Mouse (Mus musculus): ENCODE data around the gene Akap12. TPM values are rescaled to one million over a fixed set of nuclear protein-coding genes. Genes with fewer than 3 reads are reported as not detected.

Akap12 gene
- polyA plus RNA-seq, 1 experiment from 2014 or later, result 30.9 TPM

GRCm38 (mm10) chr10:4341430-4341829 is 75.2 kb downstream of the Akap12 start:
- ATAC-seq (ENCODE audit: low FRiP score, low read depth), result no peak
- no peak overlapping the region for H3K9ac ChIP-seq
- no peaks in the 10 kb centered on the region for H3K9me3 ChIP-seq
- peaks cover 29% of the 10 kb centered on the region for H3K4me1 ChIP-seq
- no peak overlapping the region for H3K27ac ChIP-seq
- H3K4me3 ChIP-seq, result no peak overlapping the region
- H3K27me3 ChIP-seq, result no peaks in the 10 kb centered on the region
- H3K36me3 ChIP-seq, result no peaks in the 10 kb centered on the region
- WGBS, result 9% methylated on average over 2 of the region's 2 CpGs
- H3K4me2 ChIP-seq (replicated peaks), result no peak overlapping the region

DNA sequence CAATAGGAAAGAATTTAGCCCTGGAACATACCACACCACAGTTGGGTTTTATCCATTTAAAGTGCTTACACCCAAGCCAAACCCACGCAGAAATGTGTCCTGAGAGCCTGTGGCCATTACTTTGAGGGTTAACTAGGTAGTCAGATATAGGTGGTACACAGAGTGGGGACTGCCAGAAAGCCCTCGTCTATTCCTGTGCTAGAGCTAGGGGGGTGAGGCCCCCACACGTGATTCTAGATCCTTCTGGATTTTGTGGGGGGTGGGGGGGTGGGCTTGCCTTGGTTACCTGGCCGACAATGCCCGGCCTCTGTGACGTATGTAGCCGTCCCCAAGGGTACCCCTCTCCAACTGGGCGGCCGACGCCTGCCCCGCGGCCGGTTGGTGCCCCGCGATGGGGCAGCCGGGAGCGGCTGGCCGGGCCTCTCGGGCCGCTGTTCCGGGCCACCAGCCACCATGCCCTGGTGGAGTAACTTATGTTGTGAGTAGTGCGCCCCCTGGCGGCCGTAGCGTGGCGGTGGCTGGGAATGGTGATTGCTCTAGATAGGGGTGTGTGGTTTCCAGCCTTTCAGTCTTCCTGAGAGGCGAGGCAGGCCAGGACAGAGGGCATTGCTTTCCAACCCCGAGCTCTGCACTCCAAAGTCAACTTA is 80.4 kb downstream of the Akap12 start:
- Histone ChIP-seq H3K9ac (peak overlapping the region; percentile 48; the same call in 1 of the 2 replicates), H3K27me3 (no peaks in the 10 kb centered on the region), H3K9me3 (no peaks in the 10 kb centered on the region), H3K36me3 (no peaks in the 10 kb centered on the region), H3K4me3 (peak overlapping the region; percentile 42), H3K27ac (no peak overlapping the region), H3K4me2 (replicated peaks) (peak overlapping the region; percentile 69), H3K4me1 (peaks cover 5% of the 10 kb centered on the region; the same call in 1 of the 2 replicates)
- peak; percentile 93 for ATAC-seq (ENCODE audit: low FRiP score, low read depth)
- WGBS, result 4% methylated on average over 28 of the region's 28 CpGs

- Histone ChIP-seq H3K9me3 (no peaks in the 10 kb centered on the region), H3K9ac (no peak overlapping the region), H3K4me3 (peak overlapping the region; percentile 42), H3K4me1 (peaks cover 5% of the 10 kb centered on the region; the same call in 1 of the 2 replicates), H3K4me2 (replicated peaks) (peak overlapping the region; percentile 69), H3K36me3 (no peaks in the 10 kb centered on the region), H3K27ac (no peak overlapping the region), H3K27me3 (no peaks in the 10 kb centered on the region)
- WGBS, result 68% methylated on average over 4 of the region's 4 CpGs
- ATAC-seq (ENCODE audit: low FRiP score, low read depth), result peak; percentile 75
These were observed 80.9 kb downstream of the Akap12 start for GRCm38 (mm10) chr10:4347136-4347492.

DNA sequence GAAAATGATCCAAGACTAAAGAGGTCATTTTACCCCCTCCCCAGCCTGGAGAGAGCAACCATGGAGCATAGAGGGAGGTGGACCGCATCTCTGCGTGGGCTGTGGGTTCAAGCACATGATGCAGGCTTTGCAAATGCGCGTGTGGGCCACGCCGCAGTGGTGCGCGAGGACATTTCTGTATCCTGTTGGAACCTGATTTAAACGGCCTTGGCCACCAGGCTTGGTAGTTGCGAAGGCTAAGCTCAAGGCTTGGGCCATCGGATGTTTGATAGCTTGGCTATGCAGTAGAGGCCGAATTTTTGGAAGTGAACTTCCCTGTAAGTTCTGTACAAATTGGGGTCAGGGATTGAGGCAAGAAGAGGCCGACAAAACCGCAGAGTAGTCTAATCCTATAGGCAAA is 81.4 kb downstream of the Akap12 start:
- H3K27me3 ChIP-seq, result no peaks in the 10 kb centered on the region
- no peaks in the 10 kb centered on the region for H3K9me3 ChIP-seq
- no peak overlapping the region for H3K4me3 ChIP-seq
- 95% methylated on average over 14 of the region's 14 CpGs for WGBS
- H3K36me3 ChIP-seq, result no peaks in the 10 kb centered on the region
- no peak overlapping the region for H3K4me2 ChIP-seq (replicated peaks)
- H3K9ac ChIP-seq, result no peak overlapping the region
- H3K27ac ChIP-seq, result no peak overlapping the region
- ATAC-seq (ENCODE audit: low FRiP score, low read depth), result no peak
- H3K4me1 ChIP-seq, result peaks cover 5% of the 10 kb centered on the region; the same call in 1 of the 2 replicates

DNA sequence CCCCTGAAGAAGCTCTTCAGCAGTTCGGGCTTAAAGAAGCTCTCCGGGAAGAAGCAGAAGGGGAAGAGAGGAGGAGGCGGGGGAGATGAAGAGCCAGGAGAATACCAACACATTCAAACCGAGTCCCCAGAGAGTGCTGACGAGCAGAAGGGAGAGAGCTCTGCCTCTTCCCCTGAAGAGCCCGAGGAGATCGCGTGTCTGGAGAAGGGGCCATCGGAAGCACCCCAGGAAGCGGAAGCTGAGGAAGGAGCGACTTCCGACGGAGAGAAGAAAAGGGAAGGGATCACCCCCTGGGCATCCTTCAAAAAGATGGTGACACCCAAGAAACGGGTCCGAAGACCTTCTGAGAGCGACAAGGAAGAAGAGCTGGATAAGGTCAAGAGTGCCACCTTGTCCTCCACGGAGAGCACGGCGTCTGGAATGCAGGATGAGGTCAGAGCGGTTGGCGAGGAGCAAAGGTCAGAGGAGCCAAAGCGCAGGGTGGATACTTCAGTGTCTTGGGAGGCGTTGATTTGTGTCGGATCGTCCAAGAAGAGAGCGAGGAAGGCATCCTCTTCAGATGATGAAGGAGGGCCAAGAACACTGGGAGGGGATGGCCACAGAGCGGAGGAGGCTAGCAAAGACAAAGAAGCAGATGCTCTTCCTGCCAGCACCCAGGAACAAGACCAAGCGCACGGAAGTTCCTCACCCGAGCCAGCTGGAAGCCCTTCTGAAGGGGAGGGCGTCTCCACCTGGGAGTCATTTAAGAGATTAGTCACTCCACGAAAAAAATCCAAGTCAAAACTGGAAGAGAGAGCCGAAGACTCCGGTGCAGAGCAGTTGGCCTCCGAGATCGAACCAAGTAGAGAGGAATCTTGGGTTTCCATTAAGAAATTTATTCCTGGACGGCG is 88.4 kb downstream of the Akap12 start:
- Histone ChIP-seq H3K9ac (no peak overlapping the region), H3K36me3 (peaks cover 33% of the 10 kb centered on the region), H3K27me3 (no peaks in the 10 kb centered on the region), H3K9me3 (no peaks in the 10 kb centered on the region), H3K4me1 (no peaks in the 10 kb centered on the region), H3K4me2 (replicated peaks) (no peak overlapping the region), H3K4me3 (no peak overlapping the region), H3K27ac (no peak overlapping the region)
- WGBS, result 90% methylated on average over 38 of the region's 38 CpGs
- ATAC-seq (ENCODE audit: low FRiP score, low read depth), result no peak

- no peak for ATAC-seq (ENCODE audit: low FRiP score, low read depth)
- Histone ChIP-seq H3K27ac (no peak overlapping the region), H3K36me3 (peaks cover 33% of the 10 kb centered on the region), H3K9ac (no peak overlapping the region), H3K4me1 (no peaks in the 10 kb centered on the region), H3K4me3 (no peak overlapping the region), H3K27me3 (no peaks in the 10 kb centered on the region), H3K4me2 (replicated peaks) (no peak overlapping the region), H3K9me3 (no peaks in the 10 kb centered on the region)
- WGBS, result 87% methylated on average over 19 of the region's 19 CpGs
These were observed 89.8 kb downstream of the Akap12 start for GRCm38 (mm10) chr10:4355882-4356451.

DNA sequence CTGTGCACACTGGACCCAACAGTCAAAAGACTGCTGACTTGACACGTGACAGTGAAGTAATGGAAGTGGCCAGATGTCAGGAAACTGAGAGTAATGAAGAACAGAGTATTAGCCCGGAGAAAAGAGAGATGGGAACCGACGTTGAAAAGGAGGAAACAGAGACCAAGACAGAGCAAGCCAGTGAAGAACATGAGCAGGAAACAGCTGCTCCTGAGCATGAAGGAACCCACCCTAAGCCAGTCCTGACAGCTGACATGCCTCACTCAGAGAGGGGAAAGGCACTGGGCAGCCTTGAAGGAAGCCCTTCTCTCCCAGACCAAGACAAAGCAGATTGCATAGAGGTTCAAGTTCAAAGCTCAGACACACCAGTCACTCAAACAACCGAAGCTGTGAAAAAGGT is 90.5 kb downstream of the Akap12 start:
- Histone ChIP-seq H3K36me3 (peaks cover 33% of the 10 kb centered on the region), H3K27me3 (no peaks in the 10 kb centered on the region), H3K9me3 (no peaks in the 10 kb centered on the region), H3K9ac (no peak overlapping the region), H3K4me3 (no peak overlapping the region), H3K4me1 (no peaks in the 10 kb centered on the region), H3K4me2 (replicated peaks) (no peak overlapping the region), H3K27ac (no peak overlapping the region)
- 56% methylated on average over 5 of the region's 5 CpGs for WGBS
- no peak for ATAC-seq (ENCODE audit: low FRiP score, low read depth)

GRCm38 (mm10) chr10:4357435-4357834 is 91.3 kb downstream of the Akap12 start:
- Histone ChIP-seq H3K36me3 (peaks cover 33% of the 10 kb centered on the region), H3K27ac (no peak overlapping the region), H3K27me3 (no peaks in the 10 kb centered on the region)

GRCm38 (mm10) chr10:4364618-4365017 is 98.4 kb downstream of the Akap12 start:
- H3K27ac ChIP-seq, result no peak overlapping the region
- WGBS, result 84% methylated on average over 3 of the region's 3 CpGs
- no peak for ATAC-seq (ENCODE audit: low FRiP score, low read depth)
- H3K4me1 ChIP-seq, result no peaks in the 10 kb centered on the region
- H3K9me3 ChIP-seq, result peaks cover 11% of the 10 kb centered on the region
- no peak overlapping the region for H3K9ac ChIP-seq
- no peak overlapping the region for H3K4me3 ChIP-seq
- H3K4me2 ChIP-seq (replicated peaks), result no peak overlapping the region
- H3K36me3 ChIP-seq, result peaks cover 34% of the 10 kb centered on the region
- H3K27me3 ChIP-seq, result no peaks in the 10 kb centered on the region

More at GRCm38 (mm10) chr10:4357435-4357834, 91.3 kb downstream of the Akap12 start:
- Histone ChIP-seq H3K4me2 (replicated peaks) (no peak overlapping the region), H3K4me3 (no peak overlapping the region), H3K9ac (no peak overlapping the region), H3K9me3 (no peaks in the 10 kb centered on the region), H3K4me1 (no peaks in the 10 kb centered on the region)
- ATAC-seq (ENCODE audit: low FRiP score, low read depth), result no peak
- 88% methylated on average over 10 of the region's 10 CpGs for WGBS

- H3K9ac ChIP-seq, result no peak overlapping the region
- no peaks in the 10 kb centered on the region for H3K4me1 ChIP-seq
- H3K27me3 ChIP-seq, result no peaks in the 10 kb centered on the region
- no peak overlapping the region for H3K4me2 ChIP-seq (replicated peaks)
- H3K27ac ChIP-seq, result no peak overlapping the region
- no peak overlapping the region for H3K4me3 ChIP-seq
- 89% methylated on average over 11 of the region's 11 CpGs for WGBS
- peaks cover 62% of the 10 kb centered on the region for H3K36me3 ChIP-seq
- ATAC-seq (ENCODE audit: low FRiP score, low read depth), result no peak
- H3K9me3 ChIP-seq, result no peaks in the 10 kb centered on the region
These were observed 103.9 kb downstream of the Akap12 start for GRCm38 (mm10) chr10:4370105-4370504.

- Histone ChIP-seq H3K9me3 (no peaks in the 10 kb centered on the region), H3K4me3 (no peak overlapping the region), H3K36me3 (peaks cover 50% of the 10 kb centered on the region), H3K9ac (no peak overlapping the region), H3K4me2 (replicated peaks) (no peak overlapping the region), H3K27ac (no peak overlapping the region), H3K4me1 (0 out of 2 replicates have a peak, but pooled peaks cover 4% of the 10 kb centered on the region), H3K27me3 (no peaks in the 10 kb centered on the region)
- 55% methylated on average over 5 of the region's 5 CpGs for WGBS
- ATAC-seq (ENCODE audit: low FRiP score, low read depth), result no peak
These were observed 105.8 kb downstream of the Akap12 start for GRCm38 (mm10) chr10:4372011-4372410.

DNA sequence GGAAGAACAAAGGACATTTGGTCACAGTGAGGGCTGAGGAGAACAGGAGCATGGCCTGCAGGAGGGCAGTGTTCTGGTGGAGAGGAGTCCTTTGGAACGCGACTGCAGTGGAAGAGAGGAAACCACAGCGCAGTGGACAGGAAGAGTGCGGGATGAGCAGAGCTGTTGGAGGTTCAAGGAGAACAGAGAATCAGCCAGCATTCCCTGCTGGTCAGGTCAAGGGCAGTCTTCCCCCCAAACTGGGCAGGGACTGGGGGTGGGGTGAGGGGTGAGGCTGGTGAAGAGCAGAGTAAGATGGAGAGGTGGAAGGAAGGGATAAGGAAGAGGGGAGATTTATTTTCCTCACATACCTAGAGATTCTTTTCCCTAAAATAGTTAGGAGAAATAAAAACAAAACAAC is 107.4 kb downstream of the Akap12 start:
- no peak overlapping the region for H3K27ac ChIP-seq
- no peaks in the 10 kb centered on the region for H3K27me3 ChIP-seq
- H3K4me1 ChIP-seq, result 0 out of 2 replicates have a peak, but pooled peaks cover 4% of the 10 kb centered on the region
- H3K36me3 ChIP-seq, result peaks cover 38% of the 10 kb centered on the region
- H3K9ac ChIP-seq, result no peak overlapping the region
- no peak overlapping the region for H3K4me3 ChIP-seq
- H3K9me3 ChIP-seq, result no peaks in the 10 kb centered on the region
- H3K4me2 ChIP-seq (replicated peaks), result no peak overlapping the region
- ATAC-seq (ENCODE audit: low FRiP score, low read depth), result no peak
- 96% methylated on average over 4 of the region's 4 CpGs for WGBS
